Mouse (Mus musculus): Measurements from ENCODE around the gene Rab21. TPM values are rescaled to one million over a fixed set of nuclear protein-coding genes. Genes with fewer than 3 reads are reported as not detected.

Rab21 gene
- polyA plus RNA-seq, 1 experiment from 2014 or later = 15.9 TPM

- 24% methylated on average over 7 of the region's 7 CpGs for WGBS
- no peak overlapping the region for H3K4me3 ChIP-seq (ENCODE audit: low read depth, low read length)
- TF ChIP-seq CTCF (IDR thresholded peaks at IDR 0.05; ENCODE audit: low read depth) = no peak
- peak; percentile 38 for ATAC-seq
- H3K9ac ChIP-seq (ENCODE audit: low read depth, low read length) = no peak overlapping the region
- H3K9me3 ChIP-seq (ENCODE audit: control insufficient read depth) = no peaks in the 10 kb centered on the region
- H3K27me3 ChIP-seq (replicated peaks; ENCODE audit: control insufficient read depth, insufficient read depth, low read length) = no peaks in the 10 kb centered on the region
- 0 out of 2 replicates have a peak, but pooled peaks cover 5% of the 10 kb centered on the region for H3K4me1 ChIP-seq (replicated peaks; ENCODE audit: control insufficient read depth, insufficient read depth, low read length)
- H3K27ac ChIP-seq (ENCODE audit: low read depth, low read length) = peak overlapping the region; percentile 61
- H3K4me2 ChIP-seq (replicated peaks; ENCODE audit: low read depth) = peak overlapping the region; percentile 44
- no peaks in the 10 kb centered on the region for H3K36me3 ChIP-seq (ENCODE audit: control insufficient read depth, insufficient read depth)
These were observed 67.4 kb downstream of the Rab21 start for GRCm38 (mm10) chr10:115248041-115248440.

GRCm38 (mm10) chr10:115245488-115245887 lies 69.9 kb downstream of the Rab21 start:
- Histone ChIP-seq H3K9me3 (ENCODE audit: control insufficient read depth) (no peaks in the 10 kb centered on the region), H3K4me3 (ENCODE audit: low read depth, low read length) (no peak overlapping the region), H3K4me2 (replicated peaks; ENCODE audit: low read depth) (no peak overlapping the region), H3K9ac (ENCODE audit: low read depth, low read length) (no peak overlapping the region), H3K36me3 (ENCODE audit: control insufficient read depth, insufficient read depth) (no peaks in the 10 kb centered on the region), H3K27me3 (replicated peaks; ENCODE audit: control insufficient read depth, insufficient read depth, low read length) (no peaks in the 10 kb centered on the region), H3K4me1 (replicated peaks; ENCODE audit: control insufficient read depth, insufficient read depth, low read length) (0 out of 2 replicates have a peak, but pooled peaks cover 5% of the 10 kb centered on the region), H3K27ac (ENCODE audit: low read depth, low read length) (no peak overlapping the region)
- no peak for ATAC-seq
- 89% methylated on average over 2 of the region's 2 CpGs for WGBS
- TF ChIP-seq CTCF (IDR thresholded peaks at IDR 0.05; ENCODE audit: low read depth) = no peak

GRCm38 (mm10) chr10:115241082-115241595 lies 74.3 kb downstream of the Rab21 start:
- Histone ChIP-seq H3K4me1 (replicated peaks; ENCODE audit: control insufficient read depth, insufficient read depth, low read length) (no peaks in the 10 kb centered on the region), H3K4me3 (ENCODE audit: low read depth, low read length) (no peak overlapping the region), H3K27me3 (replicated peaks; ENCODE audit: control insufficient read depth, insufficient read depth, low read length) (no peaks in the 10 kb centered on the region), H3K9ac (ENCODE audit: low read depth, low read length) (no peak overlapping the region), H3K9me3 (ENCODE audit: control insufficient read depth) (no peaks in the 10 kb centered on the region), H3K4me2 (replicated peaks; ENCODE audit: low read depth) (no peak overlapping the region), H3K27ac (ENCODE audit: low read depth, low read length) (no peak overlapping the region), H3K36me3 (ENCODE audit: control insufficient read depth, insufficient read depth) (peaks cover 32% of the 10 kb centered on the region)
- WGBS = 72% methylated on average over 8 of the region's 8 CpGs
- TF ChIP-seq CTCF (IDR thresholded peaks at IDR 0.05; ENCODE audit: low read depth) = peak; percentile 71
- ATAC-seq = no peak

- peaks cover 47% of the 10 kb centered on the region for H3K36me3 ChIP-seq (ENCODE audit: control insufficient read depth, insufficient read depth)
- no peak for TF ChIP-seq CTCF (IDR thresholded peaks at IDR 0.05; ENCODE audit: low read depth)
- H3K9me3 ChIP-seq (ENCODE audit: control insufficient read depth) = no peaks in the 10 kb centered on the region
- no peaks in the 10 kb centered on the region for H3K4me1 ChIP-seq (replicated peaks; ENCODE audit: control insufficient read depth, insufficient read depth, low read length)
- H3K4me3 ChIP-seq (ENCODE audit: low read depth, low read length) = no peak overlapping the region
- H3K27me3 ChIP-seq (replicated peaks; ENCODE audit: control insufficient read depth, insufficient read depth, low read length) = no peaks in the 10 kb centered on the region
- WGBS = 72% methylated on average over 4 of the region's 4 CpGs
- H3K9ac ChIP-seq (ENCODE audit: low read depth, low read length) = no peak overlapping the region
- ATAC-seq = 0 out of 2 replicates have a peak, but pooled peaks have one; percentile 28
- no peak overlapping the region for H3K27ac ChIP-seq (ENCODE audit: low read depth, low read length)
- no peak overlapping the region for H3K4me2 ChIP-seq (replicated peaks; ENCODE audit: low read depth)
These were observed 77.5 kb downstream of the Rab21 start for GRCm38 (mm10) chr10:115237931-115238330.

Other genes with a start within 250 kb of the Rab21 start
- gene Tph2, start 130.6 kb downstream of the Rab21 start, polyA plus RNA-seq (2015; fragmentation: Nextera tagmentation; extraction: Ambion mirVana) = not detected in 2 replicates
- 59.9 and 65.1 TPM in 2 replicates for gene Tbc1d15, start 64.1 kb downstream of the Rab21 start, polyA plus RNA-seq (2015; fragmentation: Nextera tagmentation; extraction: Ambion mirVana)
- gene Tmem19, start 46.9 kb upstream of the Rab21 start, polyA plus RNA-seq (2015; fragmentation: Nextera tagmentation; extraction: Ambion mirVana) = 47.4 and 50.7 TPM in 2 replicates
- gene Thap2, start 68.8 kb upstream of the Rab21 start, polyA plus RNA-seq (2015; fragmentation: Nextera tagmentation; extraction: Ambion mirVana) = 10.0 and 10.4 TPM in 2 replicates
- 11.5 and 12.0 TPM in 2 replicates for gene Zfc3h1, start 69.4 kb upstream of the Rab21 start, polyA plus RNA-seq (2015; fragmentation: Nextera tagmentation; extraction: Ambion mirVana)